Mouse (Mus musculus) liver, postnatal 0 days (tissue): ENCODE results near the gene Spc24.

Source experiments
- CTCF ChIP-seq: sonication (generic); IDR thresholded peaks from 2 replicates; pipeline ENCODE4 v1.5.1; 2016; ENCODE audit warnings: antibody characterized with exemption, low read depth
- EP300 ChIP-seq: IDR thresholded peaks from 2 replicates; pipeline ENCODE4 v1.6.1; 2016; ENCODE audit warnings: antibody characterized with exemption, low read depth, mild to moderate bottlenecking

- peak; percentile 61; the same call in 1 of the 2 replicates for TF ChIP-seq EP300
- no peak for TF ChIP-seq CTCF
Measured at GRCm38 (mm10) chr9:21723377-21724146, 36.5 kb downstream of the Spc24 start, which contains the start of gene Ldlr.
